Mouse (Mus musculus) MEL (cell line): ENCODE data around the gene Krtap5-4. TPM values are rescaled to one million over a fixed set of nuclear protein-coding genes. Genes with fewer than 3 reads are reported as not detected.
"Not testable (repeated sequence)": the region's sequence is repeated elsewhere in the genome, so short reads cannot be mapped to it uniquely, and the experiment has no call there.

Experiments
- DNase-seq: peaks from one replicate; pipeline ENCODE4 v3.0.0; 2011; ENCODE audit warnings: low read depth, low spot score
- H3K27ac ChIP-seq: 2 replicates; pipeline ENCODE4 v1.5.1; 2012; ENCODE audit warnings: low read depth, mild to moderate bottlenecking, control low read depth, low read length, moderate library complexity; ENCODE audit not compliant: control insufficient read depth
- H3K27me3 ChIP-seq, 2 experiments: fragments of 150-350 bp in 1 of 2; sonication (generic) in 1 of 2; 2 replicates each; pipeline ENCODE4 v1.6.1; 2012; ENCODE audit warnings: low read length in 2 of 2, mild to moderate bottlenecking in 2 of 2, improper control_type of control experiment in 1 of 2, moderate library complexity in 1 of 2; ENCODE audit not compliant: insufficient read depth in 2 of 2, control insufficient read depth in 1 of 2
- H3K36me3 ChIP-seq, 2 experiments: 2 replicates each; pipeline ENCODE4 v1.6.1; 2012 to 2014; ENCODE audit warnings: low read length in 2 of 2, improper control_type of control experiment in 1 of 2, inconsistent platforms in 1 of 2, mild to moderate bottlenecking in 1 of 2; ENCODE audit not compliant: insufficient read depth in 2 of 2, control insufficient read depth in 1 of 2
- H3K4me1 ChIP-seq, 2 experiments: fragments of 150-350 bp in 1 of 2; sonication (generic) in 1 of 2; 2 replicates each; pipeline ENCODE4 v1.6.1; 2012; ENCODE audit warnings: low read length in 2 of 2, improper control_type of control experiment in 1 of 2, mild to moderate bottlenecking in 1 of 2; ENCODE audit not compliant: insufficient read depth in 2 of 2, control insufficient read depth in 1 of 2
- H3K4me3 ChIP-seq, 2 experiments: fragments of 150-350 bp in 1 of 2; sonication (generic) in 1 of 2; 2 replicates each; pipeline ENCODE4 v1.5.1; 2012; ENCODE audit warnings: low read depth in 2 of 2, low read length in 2 of 2, mild to moderate bottlenecking in 2 of 2, moderate library complexity in 2 of 2, control low read depth in 1 of 2, improper control_type of control experiment in 1 of 2; ENCODE audit not compliant: control insufficient read depth in 1 of 2, insufficient read depth in 1 of 2
- H3K79me2 ChIP-seq: 2 replicates; pipeline ENCODE4 v1.6.1; 2012; ENCODE audit warnings: mild to moderate bottlenecking, low read length, moderate library complexity; ENCODE audit not compliant: control insufficient read depth, poor library complexity, insufficient read depth
- H3K9ac ChIP-seq: 2 replicates; pipeline ENCODE4 v1.6.1; 2012; ENCODE audit warnings: low read depth, mild to moderate bottlenecking, control low read depth, low read length, moderate library complexity; ENCODE audit not compliant: control insufficient read depth, poor library complexity, severe bottlenecking
- H3K9me3 ChIP-seq: fragments of 150-350 bp; sonication (generic); replicated peaks from 2 replicates; pipeline ENCODE4 v1.6.1; 2012; ENCODE audit warnings: mild to moderate bottlenecking, low read length, improper control_type of control experiment, moderate library complexity; ENCODE audit not compliant: insufficient read depth
- CTCF ChIP-seq, 3 experiments: IDR thresholded peaks in 2 of 3; conservative IDR thresholded peaks in 1 of 3; 2 replicates each; pipeline ENCODE4 v1.5.1; 2011 to 2012; ENCODE audit warnings: low read length in 3 of 3, low read depth in 2 of 3, mild to moderate bottlenecking in 2 of 3, improper control_type of control experiment in 1 of 3, inconsistent platforms in 1 of 3, mixed read lengths in 1 of 3, moderate library complexity in 1 of 3; ENCODE audit not compliant: control insufficient read depth in 1 of 3, insufficient read depth in 1 of 3, poor library complexity in 1 of 3, severe bottlenecking in 1 of 3
- MAFK ChIP-seq: IDR thresholded peaks from 2 replicates; pipeline ENCODE4 v1.6.1; 2011; ENCODE audit warnings: low read depth, mild to moderate bottlenecking, low read length, improper control_type of control experiment, borderline replicate concordance
- MAZ ChIP-seq: IDR thresholded peaks from 2 replicates; pipeline ENCODE4 v1.6.1; 2012; ENCODE audit warnings: low read depth, mild to moderate bottlenecking, inconsistent platforms, low read length, improper control_type of control experiment
- NELFE ChIP-seq: IDR thresholded peaks from 2 replicates; pipeline ENCODE4 v1.6.1; 2011; ENCODE audit warnings: low read depth, low read length, improper control_type of control experiment
- RAD21 ChIP-seq: IDR thresholded peaks from 2 replicates; pipeline ENCODE4 v1.6.1; 2011; ENCODE audit warnings: mild to moderate bottlenecking, low read depth, low read length, improper control_type of control experiment
- SIN3A ChIP-seq: IDR thresholded peaks from 2 replicates; pipeline ENCODE4 v1.6.1; 2012; ENCODE audit warnings: low read length, improper control_type of control experiment, inconsistent platforms
- SMC3 ChIP-seq: IDR thresholded peaks from 2 replicates; pipeline ENCODE4 v1.6.1; 2011; ENCODE audit warnings: low read depth, low read length, improper control_type of control experiment
- TAL1 ChIP-seq: IDR thresholded peaks from 2 replicates; pipeline ENCODE4 v1.6.1; 2012; ENCODE audit warnings: mild to moderate bottlenecking, inconsistent platforms, low read length, moderate library complexity, mixed read lengths
- TCF12 ChIP-seq: IDR thresholded peaks from 2 replicates; pipeline ENCODE4 v1.6.1; 2014; ENCODE audit warnings: low read depth, mild to moderate bottlenecking, inconsistent platforms, low read length, improper control_type of control experiment, moderate library complexity
- ZC3H11A ChIP-seq: IDR thresholded peaks from 2 replicates; pipeline ENCODE4 v1.6.1; 2012; ENCODE audit warnings: low read depth, mild to moderate bottlenecking, inconsistent platforms, low read length, improper control_type of control experiment
- ZKSCAN1 ChIP-seq: IDR thresholded peaks from 2 replicates; pipeline ENCODE4 v1.6.1; 2012; ENCODE audit warnings: low read depth, mild to moderate bottlenecking, inconsistent platforms, low read length, improper control_type of control experiment, moderate library complexity
- ZNF384 ChIP-seq: IDR thresholded peaks from 2 replicates; pipeline ENCODE4 v1.6.1; 2012; ENCODE audit warnings: low read depth, mild to moderate bottlenecking, inconsistent platforms, low read length, improper control_type of control experiment
- polyA plus RNA-seq, 2 experiments: library from polyadenylated mRNA; stranded (reverse) in 1 of 2; unstranded in 1 of 2; fragments of >175 nt in 1 of 2; fragments of >200 nt in 1 of 2; gene quantifications; 2 replicates each; pipeline versions ENCODE4 v1.2.1 to v1.2.4; 2012; ENCODE audit warnings: low replicate concordance in 2 of 2, low read depth in 1 of 2; ENCODE audit not compliant: insufficient read length in 2 of 2, insufficient read depth in 1 of 2, missing spikeins in 1 of 2
- total RNA-seq: library from RNA; depleted of rRNA; stranded (reverse); fragments of 300-350 nt; gene quantifications from 2 replicates; pipeline ENCODE4 v1.2.3, GENCODE M21; 2012

Gene Krtap5-4
- total and polyA plus RNA-seq, 3 experiments, result not detected

GRCm38 (mm10) chr7:142331281-142331680, 27.9 kb downstream of the Krtap5-4 start:
- peaks cover 0 to 4% of the 10 kb centered on the region in 2 experiments; a peak in 1 of 4 replicates for H3K4me1 ChIP-seq
- H3K9me3 ChIP-seq, result no peaks in the 10 kb centered on the region
- no peaks in the 10 kb centered on the region for H3K36me3 ChIP-seq
- H3K4me3 ChIP-seq, result no peak overlapping the region
- no peak for TF ChIP-seq ZKSCAN1
- no peak for TF ChIP-seq MAZ
- no peak for TF ChIP-seq SIN3A
- TF ChIP-seq ZNF384, result no peak
- no peak for TF ChIP-seq MAFK
- no peak for TF ChIP-seq TCF12
- TF ChIP-seq TAL1, result no peak
- no peak for TF ChIP-seq CTCF (IDR thresholded peaks at IDR 0.05 in 2 of 3, conservative IDR thresholded peaks at IDR 0.05 in 1 of 3; ENCODE audit: control insufficient read depth in 1 of 3, insufficient read depth in 1 of 3, low read depth in 2 of 3, low read length in 3 of 3, poor library complexity in 1 of 3, severe bottlenecking in 1 of 3)
- H3K27me3 ChIP-seq, result peaks cover 6 to 8% of the 10 kb centered on the region in 2 experiments
- no peak overlapping the region for H3K9ac ChIP-seq
- no peaks in the 10 kb centered on the region for H3K79me2 ChIP-seq
- no peak overlapping the region for H3K27ac ChIP-seq
- no peak for DNase-seq

GRCm38 (mm10) chr7:142332741-142333140, 29.4 kb downstream of the Krtap5-4 start:
- H3K9ac ChIP-seq, H3K27me3 ChIP-seq, H3K9me3 ChIP-seq, H3K79me2 ChIP-seq, H3K4me1 ChIP-seq, H3K36me3 ChIP-seq, H3K4me3 ChIP-seq, DNase-seq, H3K27ac ChIP-seq: not testable (repeated sequence)

GRCm38 (mm10) chr7:142334246-142334645, 30.9 kb downstream of the Krtap5-4 start:
- H3K27me3 ChIP-seq, result no peaks in the 10 kb centered on the region
- TF ChIP-seq SMC3 (peak; percentile 99), CTCF (IDR thresholded peaks at IDR 0.05 in 2 of 3, conservative IDR thresholded peaks at IDR 0.05 in 1 of 3; ENCODE audit: control insufficient read depth in 1 of 3, insufficient read depth in 1 of 3, low read depth in 2 of 3, low read length in 3 of 3, poor library complexity in 1 of 3, severe bottlenecking in 1 of 3) (peak; percentile 85 to 100 (median 88)), ZC3H11A (peak; percentile 99), NELFE (no peak), RAD21 (peak; percentile 98), MAFK (no peak)
- no peaks in the 10 kb centered on the region for H3K36me3 ChIP-seq
- peak; percentile 84 for DNase-seq
- H3K4me1 ChIP-seq, result peaks cover 0 to 4% of the 10 kb centered on the region in 2 experiments; a peak in 1 of 4 replicates
- H3K79me2 ChIP-seq, result no peaks in the 10 kb centered on the region
- no peak overlapping the region for H3K4me3 ChIP-seq
- no peaks in the 10 kb centered on the region for H3K9me3 ChIP-seq
- no peak overlapping the region for H3K27ac ChIP-seq
- no peak overlapping the region for H3K9ac ChIP-seq
